Mouse (Mus musculus) heart, embryonic 16.5 days (tissue): ENCODE data around the gene Txndc15. TPM values are rescaled to one million over a fixed set of nuclear protein-coding genes. Genes with fewer than 3 reads are reported as not detected.
A peak's percentile ranks its signal among the peaks of the same experiment; 100 is the strongest.

Experiments
- ATAC-seq: fragments of 200-750 bp; cut with Nextera tagmentation; replicated peaks from 2 replicates; pipeline ENCODE4 v1.8.0; 2017; ENCODE audit warnings: moderate number of reproducible peaks; ENCODE audit not compliant: insufficient read depth, low FRiP score; ENCODE audit errors: extremely low read depth
- H3K27ac ChIP-seq: fragments of 300-500 bp; sonication (generic); 2 replicates; pipeline ENCODE4 v1.5.1; 2014; ENCODE audit warnings: mild to moderate bottlenecking, low read length, control low read depth, moderate library complexity
- H3K27me3 ChIP-seq: fragments of 300-500 bp; sonication (generic); 2 replicates; pipeline ENCODE4 v1.6.1; 2014; ENCODE audit warnings: low read length, mixed read lengths; ENCODE audit not compliant: control insufficient read depth, insufficient read depth
- H3K36me3 ChIP-seq: fragments of 300-500 bp; sonication (generic); 2 replicates; pipeline ENCODE4 v1.6.1; 2014; ENCODE audit not compliant: control insufficient read depth, insufficient read depth
- H3K4me1 ChIP-seq: fragments of 300-500 bp; sonication (generic); 2 replicates; pipeline ENCODE4 v1.6.1; 2014; ENCODE audit warnings: low read length, mixed read lengths; ENCODE audit not compliant: control insufficient read depth, insufficient read depth
- H3K4me2 ChIP-seq: fragments of 300-500 bp; sonication (generic); 2 replicates; pipeline ENCODE4 v1.6.1; 2014; ENCODE audit warnings: low read depth, mild to moderate bottlenecking, control low read depth, low read length
- H3K4me3 ChIP-seq: fragments of 300-500 bp; sonication (generic); 2 replicates; pipeline ENCODE4 v1.5.1; 2014; ENCODE audit warnings: mild to moderate bottlenecking, control low read depth, low read length
- H3K9ac ChIP-seq: fragments of 300-500 bp; sonication (generic); 2 replicates; pipeline ENCODE4 v1.6.1; 2014; ENCODE audit warnings: low read length, control low read depth
- H3K9me3 ChIP-seq: fragments of 300-500 bp; sonication (generic); replicated peaks from 2 replicates; pipeline ENCODE4 v1.6.1; 2016; ENCODE audit warnings: low read length; ENCODE audit not compliant: control insufficient read depth
- WGBS: fragments of 180-500 bp; shearing (Covaris S2); extraction: QIAGEN DNeasy Blood & Tissue Kit; methylation state at CpG from one replicate; pipeline ENCODE4 v1.1.7; 2014; 5-methylcytosine and 5-hydroxymethylcytosine counted together
- polyA plus RNA-seq: library from polyadenylated mRNA; unstranded; fragments of >200 nt; fragmentation: Nextera tagmentation; extraction: Ambion mirVana; gene quantifications from 2 replicates; pipeline ENCODE4 v1.2.1, GENCODE M21; 2015

Gene Txndc15
- polyA plus RNA-seq, 1 experiment from 2014 or later: 73.4 TPM

DNA sequence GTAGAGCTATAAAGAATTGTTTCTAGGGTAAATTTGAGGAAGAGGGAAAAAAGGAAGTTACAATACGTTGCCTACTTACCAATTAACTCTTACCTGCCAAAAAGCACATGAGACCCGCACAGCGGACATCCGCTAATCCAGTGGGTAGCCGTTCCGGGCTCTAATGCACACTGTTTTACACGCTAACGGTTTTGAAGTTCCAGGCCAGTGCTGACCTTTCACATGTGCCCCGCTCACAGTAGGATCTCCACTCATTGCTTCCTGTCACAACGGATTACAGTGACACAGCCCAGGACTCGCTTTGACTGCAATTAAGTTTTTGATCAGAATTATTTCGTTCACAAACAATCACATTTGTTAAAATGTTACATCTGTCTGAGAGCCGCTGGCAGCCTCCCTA, 39.9 kb downstream of the Txndc15 start:
- WGBS: 76% methylated on average over 13 of the region's 13 CpGs
- no peaks in the 10 kb centered on the region for H3K27me3 ChIP-seq
- no peak for ATAC-seq

GRCm38 (mm10) chr13:55756789-55757188, 42.3 kb downstream of the Txndc15 start:
- Histone ChIP-seq H3K27ac (no peak overlapping the region), H3K4me2 (peak overlapping the region; percentile 47), H3K9ac (peak overlapping the region; percentile 65), H3K4me1 (peaks cover 6% of the 10 kb centered on the region), H3K4me3 (peak overlapping the region; percentile 29; the same call in 1 of the 2 replicates), H3K27me3 (no peaks in the 10 kb centered on the region), H3K36me3 (no peaks in the 10 kb centered on the region), H3K9me3 (no peaks in the 10 kb centered on the region)
- 43% methylated on average over 8 of the region's 8 CpGs for WGBS
- ATAC-seq: no peak

More for the DNA sequence above, 39.9 kb downstream of the Txndc15 start:
- Histone ChIP-seq H3K27ac (no peak overlapping the region), H3K4me3 (no peak overlapping the region), H3K4me2 (no peak overlapping the region), H3K4me1 (peaks cover 2% of the 10 kb centered on the region; the same call in 1 of the 2 replicates), H3K36me3 (no peaks in the 10 kb centered on the region), H3K9me3 (no peaks in the 10 kb centered on the region), H3K9ac (no peak overlapping the region)

DNA sequence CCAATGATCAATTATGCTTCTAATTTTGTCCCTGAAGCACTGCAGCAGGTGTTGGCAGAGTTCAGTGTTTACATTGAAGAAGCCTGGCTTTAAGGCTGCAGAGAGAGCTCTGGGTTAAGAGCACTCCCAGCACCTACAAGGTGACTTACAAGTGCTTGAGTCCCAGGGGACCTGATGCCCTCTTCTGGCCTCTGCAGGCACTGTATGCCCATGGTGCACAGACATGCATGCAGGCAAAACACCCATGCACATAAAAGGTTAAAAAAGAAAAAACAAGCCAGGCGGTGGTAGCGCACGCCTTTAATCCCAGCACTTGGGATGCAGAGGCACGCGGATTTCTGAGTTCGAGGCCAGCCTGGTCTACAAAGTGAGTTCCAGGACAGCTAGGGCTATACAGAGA, 43.2 kb downstream of the Txndc15 start:
- no peak overlapping the region for H3K4me2 ChIP-seq
- no peak overlapping the region for H3K27ac ChIP-seq
- H3K4me3 ChIP-seq: no peak overlapping the region
- WGBS: 89% methylated on average over 6 of the region's 6 CpGs
- ATAC-seq: no peak
- no peak overlapping the region for H3K9ac ChIP-seq
- H3K27me3 ChIP-seq: no peaks in the 10 kb centered on the region
- no peaks in the 10 kb centered on the region for H3K9me3 ChIP-seq
- H3K36me3 ChIP-seq: no peaks in the 10 kb centered on the region
- H3K4me1 ChIP-seq: peaks cover 6% of the 10 kb centered on the region

- WGBS: 63% methylated on average over 10 of the region's 10 CpGs
- H3K27ac ChIP-seq: no peak overlapping the region
- H3K36me3 ChIP-seq: no peaks in the 10 kb centered on the region
- H3K9me3 ChIP-seq: no peaks in the 10 kb centered on the region
- peaks cover 6% of the 10 kb centered on the region for H3K4me1 ChIP-seq
- H3K4me2 ChIP-seq: peak overlapping the region; percentile 2; the same call in 1 of the 2 replicates
- H3K27me3 ChIP-seq: no peaks in the 10 kb centered on the region
- no peak overlapping the region for H3K4me3 ChIP-seq
- H3K9ac ChIP-seq: no peak overlapping the region
- no peak for ATAC-seq
These were observed 46.1 kb downstream of the Txndc15 start for GRCm38 (mm10) chr13:55760576-55760975.

DNA sequence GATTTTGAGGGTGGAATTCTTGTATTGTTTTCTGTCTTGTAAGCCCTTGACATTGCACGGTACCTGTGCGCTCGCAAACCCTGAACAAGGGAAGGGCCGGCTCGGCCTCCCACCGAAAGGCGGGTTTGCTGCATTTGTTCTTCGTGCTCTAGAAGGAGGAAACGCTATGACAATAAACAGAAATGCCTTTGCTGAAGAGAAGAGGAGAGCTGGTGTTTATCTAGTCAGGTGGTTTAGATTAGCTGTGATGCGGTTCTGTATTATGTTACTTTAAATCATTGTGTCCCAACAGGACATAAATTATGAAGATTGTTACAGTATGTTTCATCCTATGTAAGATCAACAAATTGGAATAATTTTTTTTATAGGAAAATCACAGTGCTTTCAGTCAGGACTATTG, 47.0 kb downstream of the Txndc15 start:
- Histone ChIP-seq H3K27me3 (no peaks in the 10 kb centered on the region), H3K27ac (no peak overlapping the region), H3K4me1 (peaks cover 6% of the 10 kb centered on the region), H3K9me3 (no peaks in the 10 kb centered on the region), H3K36me3 (no peaks in the 10 kb centered on the region), H3K4me2 (no peak overlapping the region), H3K4me3 (no peak overlapping the region), H3K9ac (no peak overlapping the region)
- 80% methylated on average over 10 of the region's 10 CpGs for WGBS
- no peak for ATAC-seq

- Histone ChIP-seq H3K36me3 (0 out of 2 replicates have a peak, but pooled peaks cover 2% of the 10 kb centered on the region), H3K4me1 (no peaks in the 10 kb centered on the region), H3K9ac (no peak overlapping the region), H3K27ac (no peak overlapping the region), H3K9me3 (no peaks in the 10 kb centered on the region), H3K27me3 (no peaks in the 10 kb centered on the region), H3K4me3 (no peak overlapping the region), H3K4me2 (no peak overlapping the region)
- no peak for ATAC-seq
- WGBS: 84% methylated on average over 7 of the region's 7 CpGs
These were observed 59.9 kb downstream of the Txndc15 start for GRCm38 (mm10) chr13:55774352-55774751.

GRCm38 (mm10) chr13:55775056-55775455, 60.6 kb downstream of the Txndc15 start:
- Histone ChIP-seq H3K4me1 (no peaks in the 10 kb centered on the region), H3K4me2 (no peak overlapping the region), H3K9me3 (no peaks in the 10 kb centered on the region), H3K36me3 (0 out of 2 replicates have a peak, but pooled peaks cover 2% of the 10 kb centered on the region), H3K4me3 (no peak overlapping the region), H3K27me3 (no peaks in the 10 kb centered on the region), H3K27ac (no peak overlapping the region), H3K9ac (no peak overlapping the region)
- 36% methylated on average over 11 of the region's 11 CpGs for WGBS
- no peak for ATAC-seq

Other genes with a start within 250 kb of the Txndc15 start
- gene Dbn1, start 226.5 kb upstream of the Txndc15 start, polyA plus RNA-seq: 59.4 and 62.5 TPM in 2 replicates
- 229 and 248 TPM in 2 replicates for gene Pdlim7, start 201.0 kb upstream of the Txndc15 start, polyA plus RNA-seq
- 1.9 and 2.2 TPM in 2 replicates for gene Dok3, start 185.4 kb upstream of the Txndc15 start, polyA plus RNA-seq
- 31.9 and 32.1 TPM in 2 replicates for gene Ddx41, start 178.0 kb upstream of the Txndc15 start, polyA plus RNA-seq
- 22.6 and 23.9 TPM in 2 replicates for gene Fam193b, start 143.5 kb upstream of the Txndc15 start, polyA plus RNA-seq
- gene Tmed9, start 140.9 kb upstream of the Txndc15 start, polyA plus RNA-seq: 99.9 and 110 TPM in 2 replicates
- 18.1 and 18.9 TPM in 2 replicates for gene B4galt7, start 114.8 kb upstream of the Txndc15 start, polyA plus RNA-seq
- 35.6 and 39.9 TPM in 2 replicates for gene Caml, start 91.6 kb upstream of the Txndc15 start, polyA plus RNA-seq
- gene Ddx46, start 79.6 kb upstream of the Txndc15 start, polyA plus RNA-seq: 20.5 and 21.4 TPM in 2 replicates
- 49.3 and 51.4 TPM in 2 replicates for gene B230219D22Rik, start 21.5 kb upstream of the Txndc15 start, polyA plus RNA-seq
- gene Pcbd2, start 12.7 kb downstream of the Txndc15 start, polyA plus RNA-seq: 49.9 and 66.0 TPM in 2 replicates
- 0.11 TPM in 1 of 2 replicates, not detected in the other for gene Catsper3, start 69.9 kb downstream of the Txndc15 start, polyA plus RNA-seq
- gene Pitx1, start 121.5 kb downstream of the Txndc15 start, polyA plus RNA-seq: 0.09 and 0.17 TPM in 2 replicates